Mouse (Mus musculus) ES-Bruce4 (cell line): ENCODE measurements around the gene Ly6g5c. TPM values are rescaled to one million over a fixed set of nuclear protein-coding genes. Genes with fewer than 3 reads are reported as not detected.

Source experiments
- H3K27ac ChIP-seq: 2 replicates; pipeline ENCODE4 v1.5.1; 2012; ENCODE audit warnings: low read length, inconsistent platforms; ENCODE audit not compliant: insufficient read depth
- H3K27me3 ChIP-seq: 2 replicates; pipeline ENCODE4 v1.6.1; 2012; ENCODE audit warnings: mild to moderate bottlenecking, low read length, inconsistent platforms; ENCODE audit not compliant: control insufficient read depth, poor library complexity, insufficient read depth, severe bottlenecking
- H3K36me3 ChIP-seq: 2 replicates; pipeline ENCODE4 v1.6.1; 2012; ENCODE audit warnings: inconsistent platforms, mild to moderate bottlenecking, low read length, moderate library complexity; ENCODE audit not compliant: control insufficient read depth, poor library complexity, insufficient read depth, severe bottlenecking
- H3K4me1 ChIP-seq: one replicate; pipeline ENCODE4 v1.8.1; 2011; ENCODE audit warnings: low read length; ENCODE audit not compliant: control insufficient read depth, insufficient read depth
- H3K4me3 ChIP-seq: 2 replicates; pipeline ENCODE4 v1.5.1; 2011; ENCODE audit warnings: low read depth, mild to moderate bottlenecking, low read length
- H3K9ac ChIP-seq: 2 replicates; pipeline ENCODE4 v1.6.1; 2012; ENCODE audit warnings: low read depth, mild to moderate bottlenecking, inconsistent platforms; ENCODE audit not compliant: poor library complexity, severe bottlenecking
- H3K9me3 ChIP-seq: replicated peaks from 2 replicates; pipeline ENCODE4 v1.6.1; 2012; ENCODE audit warnings: mild to moderate bottlenecking, low read length, inconsistent platforms; ENCODE audit not compliant: control insufficient read depth, poor library complexity, insufficient read depth, severe bottlenecking
- CTCF ChIP-seq: IDR thresholded peaks from one replicate; pipeline ENCODE4 v1.8.1; 2011; ENCODE audit warnings: low read depth, low read length
- EP300 ChIP-seq: IDR thresholded peaks from 2 replicates; pipeline ENCODE4 v1.6.1; 2011; ENCODE audit warnings: low read depth, low read length; ENCODE audit not compliant: insufficient read depth
- POLR2A ChIP-seq: IDR thresholded peaks from one replicate; pipeline ENCODE4 v1.8.1; 2011; ENCODE audit warnings: low read length; ENCODE audit not compliant: insufficient read depth
- polyA plus RNA-seq: library from polyadenylated mRNA; stranded (reverse); fragments of >200 nt; gene quantifications from 2 replicates; pipeline ENCODE4 v1.2.4, GENCODE M21; 2011; ENCODE audit warnings: low read depth; ENCODE audit not compliant: missing spikeins, insufficient read depth, insufficient read length

Ly6g5c gene
- polyA plus RNA-seq, 1 experiment = not detected

DNA sequence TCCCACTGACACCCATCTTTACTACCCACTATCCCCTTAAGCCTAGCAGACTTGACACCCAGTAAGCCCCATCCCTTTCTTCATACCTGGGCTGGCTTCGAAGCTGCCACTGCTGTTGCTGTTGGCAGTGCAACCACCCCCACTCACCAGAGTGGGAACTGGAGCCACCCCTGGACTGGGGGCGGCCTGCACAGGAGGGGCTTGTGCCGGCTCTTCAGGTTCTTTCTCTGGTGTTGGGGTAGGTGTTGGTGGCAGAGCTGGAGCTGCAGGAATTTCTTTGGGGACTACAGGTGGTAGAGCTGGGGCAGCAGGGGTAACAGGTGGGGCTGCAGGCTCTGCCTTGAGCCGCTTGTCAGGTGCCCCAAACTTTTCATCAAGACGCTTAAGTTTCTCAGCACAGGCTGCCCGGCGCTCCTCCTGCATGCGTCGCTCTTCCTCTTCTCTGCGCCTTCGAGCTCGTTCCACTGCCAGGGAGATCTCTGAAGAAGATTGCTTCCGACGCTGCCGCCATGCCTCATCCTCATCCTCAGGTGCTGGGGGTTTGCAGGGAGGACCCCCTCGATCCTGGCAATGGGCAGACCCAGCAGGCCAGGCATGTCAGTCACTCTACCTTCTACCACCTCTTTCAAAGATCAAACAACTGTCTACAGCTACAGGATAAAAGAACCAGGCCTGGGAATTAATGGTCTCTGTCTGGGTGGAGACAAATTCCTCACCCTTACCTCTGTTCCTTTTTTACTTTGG lies 50.9 kb downstream of the Ly6g5c start:
- no peaks in the 10 kb centered on the region for H3K4me1 ChIP-seq
- no peak for TF ChIP-seq EP300
- TF ChIP-seq POLR2A = no peak
- TF ChIP-seq CTCF = no peak
- no peaks in the 10 kb centered on the region for H3K9me3 ChIP-seq
- no peak overlapping the region for H3K27ac ChIP-seq
- H3K9ac ChIP-seq = no peak overlapping the region
- no peak overlapping the region for H3K4me3 ChIP-seq
- H3K36me3 ChIP-seq = peaks cover 87% of the 10 kb centered on the region
- no peaks in the 10 kb centered on the region for H3K27me3 ChIP-seq

DNA sequence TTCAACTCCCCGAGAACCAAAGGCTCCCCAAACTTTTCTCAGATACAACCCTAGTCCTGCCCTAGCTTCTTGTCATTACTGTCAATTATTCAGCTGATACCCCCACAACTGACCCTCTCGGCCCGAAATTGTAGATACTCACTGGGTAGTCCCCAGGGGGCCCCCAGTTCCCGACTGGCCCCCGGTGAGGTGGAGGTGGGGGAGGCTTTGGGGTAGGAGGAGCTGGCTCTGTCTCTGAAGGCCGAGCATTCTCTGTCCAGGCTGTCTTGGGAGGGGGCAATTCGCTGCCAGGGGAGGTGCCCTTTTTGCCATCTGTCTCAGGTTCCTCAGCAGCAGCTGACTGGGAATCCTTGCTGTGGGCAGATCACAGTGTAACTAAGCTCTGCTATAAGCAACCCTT lies 51.6 kb downstream of the Ly6g5c start:
- Histone ChIP-seq H3K4me1 (no peaks in the 10 kb centered on the region), H3K9ac (no peak overlapping the region), H3K4me3 (no peak overlapping the region), H3K9me3 (no peaks in the 10 kb centered on the region), H3K27ac (no peak overlapping the region), H3K27me3 (no peaks in the 10 kb centered on the region), H3K36me3 (peaks cover 80% of the 10 kb centered on the region)
- no peak for TF ChIP-seq POLR2A
- TF ChIP-seq EP300 = no peak
- no peak for TF ChIP-seq CTCF

DNA sequence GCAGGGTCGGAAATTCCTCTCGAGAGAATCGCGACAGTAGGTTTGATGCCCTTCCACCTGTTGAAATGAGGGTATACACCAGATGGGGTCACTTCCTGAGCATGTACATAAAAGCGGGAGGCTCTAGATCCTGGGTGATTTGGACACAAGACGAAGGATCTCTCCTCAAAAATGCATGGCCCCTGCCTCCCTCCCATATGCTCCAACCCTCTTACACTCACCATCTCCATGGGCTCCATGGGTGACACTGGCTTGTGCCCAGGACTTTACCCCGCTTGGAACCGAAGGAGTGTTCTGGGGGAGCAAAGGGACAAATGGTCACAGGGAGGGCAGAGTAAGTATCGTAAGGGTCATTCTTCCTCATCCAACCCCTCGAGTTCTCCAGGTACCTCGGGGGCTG lies 53.3 kb downstream of the Ly6g5c start:
- H3K4me3 ChIP-seq = no peak overlapping the region

More for the DNA sequence above, 53.3 kb downstream of the Ly6g5c start:
- Histone ChIP-seq H3K27me3 (no peaks in the 10 kb centered on the region), H3K36me3 (peaks cover 63% of the 10 kb centered on the region), H3K9ac (no peak overlapping the region), H3K4me1 (no peaks in the 10 kb centered on the region), H3K27ac (no peak overlapping the region), H3K9me3 (no peaks in the 10 kb centered on the region)
- TF ChIP-seq EP300 (no peak), POLR2A (no peak), CTCF (no peak)

Other genes starting within 250 kb of the Ly6g5c start
- gene Cfb, start 245.8 kb upstream of the Ly6g5c start, polyA plus RNA-seq = not detected in 2 replicates
- 22.8 and 24.7 TPM in 2 replicates for gene Zbtb12, start 228.8 kb upstream of the Ly6g5c start, polyA plus RNA-seq
- gene Gm20547, start 226.2 kb upstream of the Ly6g5c start, polyA plus RNA-seq = 0.41 TPM in 1 of 2 replicates, not detected in the other
- gene C2, start 210.0 kb upstream of the Ly6g5c start, polyA plus RNA-seq = 9.9 and 10.8 TPM in 2 replicates
- 60.9 and 75.4 TPM in 2 replicates for gene Ehmt2, start 209.8 kb upstream of the Ly6g5c start, polyA plus RNA-seq
- 5.3 and 5.8 TPM in 2 replicates for gene Slc44a4, start 193.8 kb upstream of the Ly6g5c start, polyA plus RNA-seq
- gene Neu1, start 177.0 kb upstream of the Ly6g5c start, polyA plus RNA-seq = 13.6 and 15.1 TPM in 2 replicates
- 2.6 and 3.0 TPM in 2 replicates for gene Hspa1b, start 149.0 kb upstream of the Ly6g5c start, polyA plus RNA-seq
- gene Gm20481, start 138.4 kb upstream of the Ly6g5c start, polyA plus RNA-seq = not detected in 2 replicates
- gene Hspa1a, start 136.1 kb upstream of the Ly6g5c start, polyA plus RNA-seq = 1.9 and 2.5 TPM in 2 replicates
- gene Hspa1l, start 135.6 kb upstream of the Ly6g5c start, polyA plus RNA-seq = 0.25 TPM in 1 of 2 replicates, not detected in the other
- 163 and 166 TPM in 2 replicates for gene Lsm2, start 126.4 kb upstream of the Ly6g5c start, polyA plus RNA-seq
- gene Vars, start 107.3 kb upstream of the Ly6g5c start, polyA plus RNA-seq = 108 and 123 TPM in 2 replicates
- gene Vwa7, start 91.7 kb upstream of the Ly6g5c start, polyA plus RNA-seq = 0.30 and 0.33 TPM in 2 replicates
- gene Sapcd1, start 80.3 kb upstream of the Ly6g5c start, polyA plus RNA-seq = 1.7 and 3.9 TPM in 2 replicates
- 6.7 and 7.4 TPM in 2 replicates for gene Msh5, start 61.5 kb upstream of the Ly6g5c start, polyA plus RNA-seq
- 173 and 182 TPM in 2 replicates for gene Clic1, start 58.3 kb upstream of the Ly6g5c start, polyA plus RNA-seq
- gene Ddah2, start 49.2 kb upstream of the Ly6g5c start, polyA plus RNA-seq = 92.5 and 101 TPM in 2 replicates
- gene Ly6g6c, start 42.9 kb upstream of the Ly6g5c start, polyA plus RNA-seq = 3.7 and 4.0 TPM in 2 replicates
- 2.8 and 3.3 TPM in 2 replicates for gene Mpig6b, start 42.1 kb upstream of the Ly6g5c start, polyA plus RNA-seq
- gene Ly6g6e, start 31.4 kb upstream of the Ly6g5c start, polyA plus RNA-seq = 27.5 and 31.2 TPM in 2 replicates
- 1.3 and 1.9 TPM in 2 replicates for gene Ly6g6d, start 30.2 kb upstream of the Ly6g5c start, polyA plus RNA-seq
- not detected in 2 replicates for gene Ly6g6f, start 22.7 kb upstream of the Ly6g5c start, polyA plus RNA-seq
- 12.7 and 15.6 TPM in 2 replicates for gene Abhd16a, start 19.0 kb upstream of the Ly6g5c start, polyA plus RNA-seq
- not detected in 2 replicates for gene Ly6g5b, start 7.1 kb downstream of the Ly6g5c start, polyA plus RNA-seq
- 18.9 and 19.1 TPM in 2 replicates for gene Gpank1, start 13.2 kb downstream of the Ly6g5c start, polyA plus RNA-seq
- gene Csnk2b, start 13.8 kb downstream of the Ly6g5c start, polyA plus RNA-seq = 146 and 173 TPM in 2 replicates
- gene D17H6S53E, start 18.1 kb downstream of the Ly6g5c start, polyA plus RNA-seq = 4.3 and 8.1 TPM in 2 replicates
- gene Apom, start 23.8 kb downstream of the Ly6g5c start, polyA plus RNA-seq = not detected in 2 replicates
- gene Bag6, start 26.9 kb downstream of the Ly6g5c start, polyA plus RNA-seq = 231 and 262 TPM in 2 replicates
- gene Prrc2a, start 56.6 kb downstream of the Ly6g5c start, polyA plus RNA-seq = 236 and 256 TPM in 2 replicates
- gene Aif1, start 67.8 kb downstream of the Ly6g5c start, polyA plus RNA-seq = 2.1 TPM in 1 of 2 replicates, not detected in the other
- 2.3 and 2.5 TPM in 2 replicates for gene Lst1, start 80.2 kb downstream of the Ly6g5c start, polyA plus RNA-seq
- gene Ltb, start 86.2 kb downstream of the Ly6g5c start, polyA plus RNA-seq = 10.7 and 14.2 TPM in 2 replicates
- gene Tnf, start 93.7 kb downstream of the Ly6g5c start, polyA plus RNA-seq = not detected in 2 replicates
- 0.64 TPM in 1 of 2 replicates, not detected in the other for gene Lta, start 97.1 kb downstream of the Ly6g5c start, polyA plus RNA-seq
- gene Gm16181, start 112.6 kb downstream of the Ly6g5c start, polyA plus RNA-seq = not detected in 2 replicates
- 2.3 and 4.2 TPM in 2 replicates for gene Atp6v1g2, start 125.4 kb downstream of the Ly6g5c start, polyA plus RNA-seq
- gene Nfkbil1, start 127.5 kb downstream of the Ly6g5c start, polyA plus RNA-seq = 7.9 and 12.5 TPM in 2 replicates
- gene Ddx39b, start 133.5 kb downstream of the Ly6g5c start, polyA plus RNA-seq = 245 and 258 TPM in 2 replicates
- gene H2-D1, start 154.5 kb downstream of the Ly6g5c start, polyA plus RNA-seq = 19.8 and 23.1 TPM in 2 replicates
- not detected in 2 replicates for gene H2-Q1, start 212.1 kb downstream of the Ly6g5c start, polyA plus RNA-seq
- gene H2-Q2, start 234.0 kb downstream of the Ly6g5c start, polyA plus RNA-seq = 5.6 and 5.8 TPM in 2 replicates